Mouse (Mus musculus): ENCODE measurements around the gene Ythdf2.
A peak's percentile ranks its signal among the peaks of the same experiment; 100 is the strongest.

Ythdf2 gene

DNA sequence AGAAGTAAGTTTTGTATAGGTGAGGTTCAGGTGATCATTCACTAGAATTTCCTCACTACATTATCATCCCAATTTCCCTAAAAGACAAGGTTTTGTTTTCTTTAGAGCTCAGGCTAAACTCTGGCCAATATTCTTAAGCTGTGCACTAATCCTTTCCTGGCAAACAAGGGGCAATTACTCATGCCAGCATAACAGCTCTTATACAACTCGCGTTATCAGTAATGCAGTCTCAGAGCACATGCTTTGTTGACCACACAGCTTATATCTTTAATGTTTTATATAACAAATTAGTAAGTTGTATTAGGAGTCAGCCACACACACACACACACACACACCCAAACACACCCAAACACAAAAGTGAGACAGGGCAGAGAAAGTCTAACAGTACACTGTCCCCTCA is 1.8 kb downstream of the Ythdf2 start:
- no peak for DNase-seq (ENCODE audit: low spot score in 2 of 2)

DNA sequence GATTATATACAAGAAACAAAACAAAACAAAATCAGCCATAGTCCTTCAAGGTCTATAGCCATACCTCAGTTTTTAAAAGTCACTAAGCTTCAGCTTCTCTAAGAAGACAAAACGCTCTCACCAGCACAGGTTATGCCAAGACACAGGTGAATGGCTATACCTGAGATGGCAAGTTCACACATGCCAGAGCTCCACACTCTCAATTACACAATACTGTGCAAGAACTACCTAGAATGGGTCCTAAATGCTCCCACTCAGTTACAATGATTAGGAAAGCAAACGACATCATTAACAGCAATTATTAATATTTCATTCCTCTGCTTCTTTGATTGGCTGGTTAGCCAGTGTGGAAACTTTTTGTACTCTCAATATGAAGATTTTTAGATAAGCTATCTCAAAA is 2.8 kb downstream of the Ythdf2 start:
- DNase-seq (ENCODE audit: low spot score in 2 of 2) = no peak

- DNase-seq (ENCODE audit: low spot score in 2 of 2) = no peak
Observed at GRCm38 (mm10) chr4:132207280-132207679, 4.8 kb downstream of the Ythdf2 start.

- DNase-seq (ENCODE audit: low spot score in 2 of 2) = no peak
Observed at GRCm38 (mm10) chr4:132198771-132199170, 13.3 kb downstream of the Ythdf2 start.

GRCm38 (mm10) chr4:132198285-132198712 is 13.8 kb downstream of the Ythdf2 start:
- DNase-seq (ENCODE audit: low spot score in 2 of 2) = no peak

GRCm38 (mm10) chr4:132194975-132195374 is 17.1 kb downstream of the Ythdf2 start:
- DNase-seq (ENCODE audit: low spot score in 2 of 2) = no peak

DNA sequence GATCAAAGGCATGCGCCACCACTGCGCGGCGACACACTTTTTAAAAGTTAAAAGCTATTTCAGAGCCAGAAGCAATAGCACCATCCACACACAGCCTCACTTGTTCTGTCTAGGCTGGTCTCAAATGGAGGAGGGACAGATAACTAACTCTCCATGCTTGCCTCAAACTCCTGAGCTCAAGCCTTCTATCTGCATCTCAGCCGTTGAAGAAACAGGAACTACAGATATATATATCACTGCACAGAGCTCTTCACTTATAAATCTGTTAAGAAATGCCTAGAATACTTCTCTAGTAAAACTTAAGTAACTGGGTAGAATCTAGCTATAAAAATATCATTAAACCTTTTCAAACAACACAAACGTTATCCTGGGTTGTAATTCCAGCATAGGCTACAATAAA is 17.7 kb downstream of the Ythdf2 start:
- no peak for DNase-seq (ENCODE audit: low spot score in 2 of 2)

GRCm38 (mm10) chr4:132187826-132188401 is 24.2 kb downstream of the Ythdf2 start:
- DNase-seq (ENCODE audit: low spot score in 2 of 2) = no peak

GRCm38 (mm10) chr4:132183162-132183561 is 28.9 kb downstream of the Ythdf2 start:
- DNase-seq (ENCODE audit: low spot score in 2 of 2) = no peak

- DNase-seq (ENCODE audit: low spot score in 2 of 2) = no peak
Observed at GRCm38 (mm10) chr4:132181721-132182658, 30.1 kb downstream of the Ythdf2 start.

GRCm38 (mm10) chr4:132180710-132181109 is 31.4 kb downstream of the Ythdf2 start:
- peak in 1 of 2 experiments; percentile 36 for DNase-seq (ENCODE audit: low spot score in 2 of 2)

DNA sequence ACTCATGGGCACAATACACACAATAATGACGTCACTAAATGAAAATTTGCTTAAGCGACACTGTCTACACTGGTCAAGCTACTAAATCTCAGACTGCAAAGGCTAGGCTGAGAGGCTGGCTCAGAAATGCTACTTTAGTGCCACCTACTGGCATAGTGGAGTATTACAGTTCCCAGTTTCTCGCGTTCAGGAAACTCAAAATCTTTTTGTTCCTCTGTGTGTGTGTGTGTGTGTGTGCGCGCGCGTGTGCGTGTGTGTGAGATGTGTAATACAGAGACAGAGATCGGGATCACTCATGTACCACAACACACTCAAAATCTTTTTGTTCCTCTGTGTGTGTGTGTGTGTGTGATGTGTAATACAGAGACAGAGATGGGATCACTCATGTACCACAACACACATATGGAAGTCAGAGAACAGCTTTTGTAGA is 33.5 kb downstream of the Ythdf2 start:
- DNase-seq (ENCODE audit: low spot score in 2 of 2) = peak in 1 of 2 experiments; percentile 54

DNA sequence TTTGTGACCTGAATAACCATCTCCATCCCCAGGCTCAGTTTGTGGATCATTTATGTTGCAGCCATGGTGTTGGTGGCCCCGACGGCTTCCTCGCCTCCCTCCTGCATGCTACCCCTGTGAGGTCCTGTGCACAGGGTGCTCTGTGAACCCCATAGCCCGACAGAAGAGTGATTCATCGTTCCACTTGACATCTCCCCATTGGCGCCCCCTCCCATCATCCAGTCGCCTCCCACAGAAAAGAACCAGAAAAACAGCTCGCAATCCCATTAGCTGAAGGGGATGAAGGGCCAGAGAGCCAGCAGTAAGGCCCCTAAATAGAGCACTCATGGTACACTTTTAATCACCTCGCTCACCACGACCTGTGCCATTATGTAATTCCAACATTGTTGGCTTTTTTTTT is 35.6 kb downstream of the Ythdf2 start:
- no peak for DNase-seq (ENCODE audit: low spot score in 2 of 2)

DNA sequence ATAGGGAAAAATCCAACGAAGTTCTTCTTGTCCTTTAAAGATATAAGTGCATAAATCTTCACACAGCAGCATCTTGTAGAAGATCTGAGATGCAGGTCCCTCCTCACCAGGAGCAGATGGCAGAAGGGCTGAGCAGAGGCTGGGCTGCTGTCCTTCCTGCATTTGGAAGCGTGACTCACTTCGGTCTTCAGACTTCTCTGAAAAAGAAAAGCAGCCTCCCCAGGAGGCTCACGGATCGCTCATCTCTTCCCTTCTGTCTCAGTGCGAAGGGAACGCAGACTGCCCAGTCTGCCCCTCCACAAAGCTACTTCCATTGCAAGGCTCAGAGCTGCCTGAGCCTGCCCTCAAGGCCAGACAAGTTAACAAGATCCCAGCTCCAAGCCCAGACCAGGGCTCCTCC is 41.2 kb downstream of the Ythdf2 start:
- DNase-seq (ENCODE audit: low spot score in 2 of 2) = peak in 1 of 2 experiments; percentile 29

GRCm38 (mm10) chr4:132169761-132170160 is 42.3 kb downstream of the Ythdf2 start:
- DNase-seq (ENCODE audit: low spot score in 2 of 2) = no peak

GRCm38 (mm10) chr4:132169271-132169670 is 42.8 kb downstream of the Ythdf2 start:
- no peak for DNase-seq (ENCODE audit: low spot score in 2 of 2)

- DNase-seq (ENCODE audit: low spot score in 2 of 2) = no peak
Observed at GRCm38 (mm10) chr4:132167436-132167835, 44.7 kb downstream of the Ythdf2 start.

GRCm38 (mm10) chr4:132166350-132167290 is 45.5 kb downstream of the Ythdf2 start:
- no peak for DNase-seq (ENCODE audit: low spot score in 2 of 2)

DNA sequence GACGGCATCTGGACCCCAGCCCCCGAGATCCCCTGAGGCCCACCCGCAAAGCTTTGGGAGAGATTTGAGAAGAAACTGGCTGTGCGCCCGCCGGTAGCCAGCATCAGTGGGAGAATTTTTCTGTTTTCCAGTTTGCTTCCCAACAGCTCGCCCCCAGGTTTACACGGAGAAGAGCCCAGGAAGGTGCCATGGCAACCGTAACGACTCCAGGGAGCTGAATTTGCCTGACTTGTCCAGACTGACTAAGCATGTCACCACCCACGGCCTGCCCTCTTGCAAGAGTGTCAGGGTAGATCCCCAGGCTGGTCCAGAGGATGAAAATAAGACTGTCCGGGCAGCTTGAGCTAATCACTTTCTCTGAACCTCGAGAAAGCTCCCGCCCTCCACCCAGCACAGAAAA is 46.4 kb downstream of the Ythdf2 start:
- no peak for DNase-seq (ENCODE audit: low spot score in 2 of 2)

DNA sequence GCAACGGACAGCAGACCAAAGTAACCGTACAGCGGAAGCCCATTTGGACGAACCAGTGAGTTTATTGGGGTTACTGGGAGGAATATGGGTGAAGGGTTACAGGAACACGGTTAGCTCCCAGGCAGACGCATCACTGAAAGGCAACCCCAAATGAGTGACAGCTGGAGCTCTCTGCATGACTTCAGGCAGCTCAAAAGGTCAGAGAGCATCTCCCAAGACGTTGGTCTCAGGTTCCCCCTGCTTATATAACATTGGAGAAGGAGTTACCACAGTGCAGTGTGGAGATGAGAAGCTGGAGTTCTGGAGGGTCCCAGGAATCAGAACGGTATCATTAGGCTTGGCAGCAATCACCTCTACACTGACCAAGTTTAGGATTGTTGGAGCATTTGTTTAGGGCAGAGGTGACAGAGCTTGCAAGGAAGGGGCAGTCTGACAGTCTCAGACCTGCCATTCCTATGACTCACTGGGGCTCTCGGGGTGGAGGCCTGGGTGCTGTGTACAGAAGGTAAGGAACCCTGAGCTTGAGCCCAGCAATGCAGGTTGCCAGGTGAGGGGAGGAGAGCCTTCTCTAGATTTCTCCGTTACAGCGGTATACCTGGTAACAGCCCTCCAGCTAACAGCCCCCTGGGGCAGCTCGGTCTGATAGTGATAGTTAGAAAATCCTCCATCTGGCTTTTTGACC is 55.0 kb downstream of the Ythdf2 start:
- no peak for DNase-seq (ENCODE audit: low spot score in 2 of 2)
